Mouse (Mus musculus): ENCODE data around the gene Fam20a. TPM values are rescaled to one million over a fixed set of nuclear protein-coding genes. Genes with fewer than 3 reads are reported as not detected.
A peak's percentile ranks its signal among the peaks of the same experiment; 100 is the strongest.

Fam20a gene
- polyA plus RNA-seq, 1 experiment from 2014 or later, result 2.4 TPM

- 69% methylated on average over 3 of the region's 3 CpGs for WGBS
- Histone ChIP-seq H3K4me2 (ENCODE audit: low read depth, low read length) (no peak overlapping the region), H3K36me3 (ENCODE audit: control insufficient read depth, insufficient read depth, low read length) (no peaks in the 10 kb centered on the region), H3K4me1 (ENCODE audit: control insufficient read depth, insufficient read depth, low read length) (no peaks in the 10 kb centered on the region), H3K27ac (ENCODE audit: low read length) (no peak overlapping the region), H3K9ac (ENCODE audit: low read length) (no peak overlapping the region), H3K27me3 (ENCODE audit: control insufficient read depth, insufficient read depth, low read length) (no peaks in the 10 kb centered on the region), H3K9me3 (replicated peaks; ENCODE audit: control insufficient read depth, low read length) (no peaks in the 10 kb centered on the region), H3K4me3 (replicated peaks; ENCODE audit: low read length) (no peak overlapping the region)
- ATAC-seq (ENCODE audit: insufficient read depth, low FRiP score), result no peak
Measured at GRCm38 (mm10) chr11:109707442-109707841, 14.6 kb downstream of the Fam20a start.

- no peaks in the 10 kb centered on the region for H3K36me3 ChIP-seq (ENCODE audit: control insufficient read depth, insufficient read depth, low read length)
- H3K4me2 ChIP-seq (ENCODE audit: low read depth, low read length), result no peak overlapping the region
- H3K27me3 ChIP-seq (ENCODE audit: control insufficient read depth, insufficient read depth, low read length), result no peaks in the 10 kb centered on the region
- H3K9ac ChIP-seq (ENCODE audit: low read length), result no peak overlapping the region
- H3K4me3 ChIP-seq (replicated peaks; ENCODE audit: low read length), result no peak overlapping the region
- no peak overlapping the region for H3K27ac ChIP-seq (ENCODE audit: low read length)
- no peak for ATAC-seq (ENCODE audit: insufficient read depth, low FRiP score)
- 56% methylated on average over 4 of the region's 4 CpGs for WGBS
- no peaks in the 10 kb centered on the region for H3K9me3 ChIP-seq (replicated peaks; ENCODE audit: control insufficient read depth, low read length)
- H3K4me1 ChIP-seq (ENCODE audit: control insufficient read depth, insufficient read depth, low read length), result no peaks in the 10 kb centered on the region
Measured at GRCm38 (mm10) chr11:109706586-109706985, 15.5 kb downstream of the Fam20a start.

GRCm38 (mm10) chr11:109706055-109706412, 16.0 kb downstream of the Fam20a start:
- 0 out of 2 replicates have a peak overlapping the region, but pooled peaks have one; percentile 14 for H3K4me2 ChIP-seq (ENCODE audit: low read depth, low read length)
- H3K27me3 ChIP-seq (ENCODE audit: control insufficient read depth, insufficient read depth, low read length), result no peaks in the 10 kb centered on the region
- no peaks in the 10 kb centered on the region for H3K9me3 ChIP-seq (replicated peaks; ENCODE audit: control insufficient read depth, low read length)
- no peaks in the 10 kb centered on the region for H3K36me3 ChIP-seq (ENCODE audit: control insufficient read depth, insufficient read depth, low read length)
- no peaks in the 10 kb centered on the region for H3K4me1 ChIP-seq (ENCODE audit: control insufficient read depth, insufficient read depth, low read length)
- no peak overlapping the region for H3K27ac ChIP-seq (ENCODE audit: low read length)
- peak; percentile 66; the same call in 1 of the 2 replicates for ATAC-seq (ENCODE audit: insufficient read depth, low FRiP score)
- no peak overlapping the region for H3K9ac ChIP-seq (ENCODE audit: low read length)
- WGBS, result 47% methylated on average over 9 of the region's 9 CpGs
- no peak overlapping the region for H3K4me3 ChIP-seq (replicated peaks; ENCODE audit: low read length)

- peak; percentile 56; the same call in 1 of the 2 replicates for ATAC-seq (ENCODE audit: insufficient read depth, low FRiP score)
- H3K4me3 ChIP-seq (replicated peaks; ENCODE audit: low read length), result no peak overlapping the region
Measured at GRCm38 (mm10) chr11:109705336-109706054, 16.6 kb downstream of the Fam20a start.

GRCm38 (mm10) chr11:109704311-109705205, 17.5 kb downstream of the Fam20a start:
- H3K27ac ChIP-seq (ENCODE audit: low read length), result no peak overlapping the region
- no peak for ATAC-seq (ENCODE audit: insufficient read depth, low FRiP score)
- 91% methylated on average over 22 of the region's 22 CpGs for WGBS

More at GRCm38 (mm10) chr11:109705336-109706054, 16.6 kb downstream of the Fam20a start:
- H3K9ac ChIP-seq (ENCODE audit: low read length), result no peak overlapping the region
- H3K36me3 ChIP-seq (ENCODE audit: control insufficient read depth, insufficient read depth, low read length), result no peaks in the 10 kb centered on the region
- WGBS, result 72% methylated on average over 9 of the region's 9 CpGs
- 0 out of 2 replicates have a peak overlapping the region, but pooled peaks have one; percentile 14 for H3K4me2 ChIP-seq (ENCODE audit: low read depth, low read length)
- no peaks in the 10 kb centered on the region for H3K9me3 ChIP-seq (replicated peaks; ENCODE audit: control insufficient read depth, low read length)
- no peaks in the 10 kb centered on the region for H3K27me3 ChIP-seq (ENCODE audit: control insufficient read depth, insufficient read depth, low read length)
- no peaks in the 10 kb centered on the region for H3K4me1 ChIP-seq (ENCODE audit: control insufficient read depth, insufficient read depth, low read length)
- no peak overlapping the region for H3K27ac ChIP-seq (ENCODE audit: low read length)

GRCm38 (mm10) chr11:109703845-109704244, 18.2 kb downstream of the Fam20a start:
- no peak overlapping the region for H3K9ac ChIP-seq (ENCODE audit: low read length)
- H3K4me3 ChIP-seq (replicated peaks; ENCODE audit: low read length), result no peak overlapping the region
- WGBS, result 78% methylated on average over 9 of the region's 9 CpGs
- H3K4me2 ChIP-seq (ENCODE audit: low read depth, low read length), result no peak overlapping the region
- no peaks in the 10 kb centered on the region for H3K27me3 ChIP-seq (ENCODE audit: control insufficient read depth, insufficient read depth, low read length)
- no peak for ATAC-seq (ENCODE audit: insufficient read depth, low FRiP score)
- no peaks in the 10 kb centered on the region for H3K4me1 ChIP-seq (ENCODE audit: control insufficient read depth, insufficient read depth, low read length)
- H3K36me3 ChIP-seq (ENCODE audit: control insufficient read depth, insufficient read depth, low read length), result no peaks in the 10 kb centered on the region
- H3K9me3 ChIP-seq (replicated peaks; ENCODE audit: control insufficient read depth, low read length), result no peaks in the 10 kb centered on the region
- no peak overlapping the region for H3K27ac ChIP-seq (ENCODE audit: low read length)

More at GRCm38 (mm10) chr11:109704311-109705205, 17.5 kb downstream of the Fam20a start:
- H3K27me3 ChIP-seq (ENCODE audit: control insufficient read depth, insufficient read depth, low read length), result no peaks in the 10 kb centered on the region
- H3K9ac ChIP-seq (ENCODE audit: low read length), result no peak overlapping the region
- H3K4me2 ChIP-seq (ENCODE audit: low read depth, low read length), result no peak overlapping the region
- no peaks in the 10 kb centered on the region for H3K4me1 ChIP-seq (ENCODE audit: control insufficient read depth, insufficient read depth, low read length)
- no peaks in the 10 kb centered on the region for H3K36me3 ChIP-seq (ENCODE audit: control insufficient read depth, insufficient read depth, low read length)
- H3K4me3 ChIP-seq (replicated peaks; ENCODE audit: low read length), result no peak overlapping the region
- H3K9me3 ChIP-seq (replicated peaks; ENCODE audit: control insufficient read depth, low read length), result no peaks in the 10 kb centered on the region

GRCm38 (mm10) chr11:109702031-109702815, 19.9 kb downstream of the Fam20a start:
- Histone ChIP-seq H3K4me2 (ENCODE audit: low read depth, low read length) (no peak overlapping the region), H3K9ac (ENCODE audit: low read length) (no peak overlapping the region), H3K36me3 (ENCODE audit: control insufficient read depth, insufficient read depth, low read length) (no peaks in the 10 kb centered on the region), H3K4me1 (ENCODE audit: control insufficient read depth, insufficient read depth, low read length) (peaks cover 3% of the 10 kb centered on the region; the same call in 1 of the 2 replicates), H3K9me3 (replicated peaks; ENCODE audit: control insufficient read depth, low read length) (no peaks in the 10 kb centered on the region), H3K27ac (ENCODE audit: low read length) (peak overlapping the region; percentile 56; the same call in 1 of the 2 replicates), H3K27me3 (ENCODE audit: control insufficient read depth, insufficient read depth, low read length) (no peaks in the 10 kb centered on the region), H3K4me3 (replicated peaks; ENCODE audit: low read length) (no peak overlapping the region)
- ATAC-seq (ENCODE audit: insufficient read depth, low FRiP score), result no peak
- WGBS, result 41% methylated on average over 10 of the region's 10 CpGs

GRCm38 (mm10) chr11:109700761-109701160, 21.3 kb downstream of the Fam20a start:
- Histone ChIP-seq H3K9ac (ENCODE audit: low read length) (no peak overlapping the region), H3K36me3 (ENCODE audit: control insufficient read depth, insufficient read depth, low read length) (no peaks in the 10 kb centered on the region), H3K27ac (ENCODE audit: low read length) (no peak overlapping the region), H3K4me2 (ENCODE audit: low read depth, low read length) (no peak overlapping the region), H3K27me3 (ENCODE audit: control insufficient read depth, insufficient read depth, low read length) (no peaks in the 10 kb centered on the region), H3K4me3 (replicated peaks; ENCODE audit: low read length) (no peak overlapping the region), H3K9me3 (replicated peaks; ENCODE audit: control insufficient read depth, low read length) (no peaks in the 10 kb centered on the region), H3K4me1 (ENCODE audit: control insufficient read depth, insufficient read depth, low read length) (peaks cover 3% of the 10 kb centered on the region; the same call in 1 of the 2 replicates)
- whole genome bisulfite sequencing, result 49% methylated on average over 6 of the region's 6 CpGs
- no peak for ATAC-seq (ENCODE audit: insufficient read depth, low FRiP score)

All from stomach, embryonic 16.5 days (tissue).